Mouse (Mus musculus): ENCODE results near the gene Trmt10a.

DNA sequence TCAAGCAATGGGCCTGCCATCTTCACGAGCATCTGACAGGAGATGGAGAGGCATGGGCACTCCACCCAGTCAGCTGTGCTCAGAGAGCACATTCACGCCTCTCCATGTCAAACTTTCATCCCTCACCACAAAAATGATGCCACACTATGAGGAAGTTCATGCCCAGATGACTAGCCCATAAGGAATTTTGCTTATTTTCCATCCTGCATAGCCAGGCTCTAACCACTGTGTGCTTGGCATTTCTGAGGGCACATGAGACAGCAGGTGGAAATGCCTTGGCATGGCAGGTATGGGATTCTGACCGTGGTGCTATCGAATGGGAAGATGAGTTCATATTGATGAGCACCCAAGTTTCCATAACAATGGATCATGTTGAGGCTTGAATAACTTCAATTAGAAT, 39.6 kb upstream of the Trmt10a start:
- no peak for TF ChIP-seq CTCF (IDR thresholded peaks at IDR 0.05 in 2 of 3, conservative IDR thresholded peaks at IDR 0.05 in 1 of 3; ENCODE audit: control insufficient read depth in 1 of 3, insufficient read depth in 1 of 3, low read depth in 2 of 3, low read length in 3 of 3, poor library complexity in 1 of 3, severe bottlenecking in 1 of 3)
- no peak for TF ChIP-seq MYC (IDR thresholded peaks at IDR 0.05; ENCODE audit: low read depth, low read length)
- no peak for TF ChIP-seq MAX (IDR thresholded peaks at IDR 0.05; ENCODE audit: low read length)
- no peak for TF ChIP-seq KAT2A (conservative IDR thresholded peaks at IDR 0.05; ENCODE audit: low read depth, low read length)
- TF ChIP-seq POLR2A (IDR thresholded peaks at IDR 0.05; ENCODE audit: control insufficient read depth in 1 of 2, insufficient read depth in 1 of 2, low read depth in 1 of 2, low read length in 2 of 2, poor library complexity in 1 of 2) = no peak
- no peak for TF ChIP-seq TCF12 (IDR thresholded peaks at IDR 0.05; ENCODE audit: low read depth, low read length)
- no peak for TF ChIP-seq ETS1 (IDR thresholded peaks at IDR 0.05; ENCODE audit: low read depth, low read length)
- TF ChIP-seq UBTF (IDR thresholded peaks at IDR 0.05; ENCODE audit: borderline replicate concordance, insufficient read depth, low read depth, low read length) = no peak
- TF ChIP-seq NELFE (IDR thresholded peaks at IDR 0.05; ENCODE audit: low read depth, low read length) = no peak
- TF ChIP-seq EP300 (IDR thresholded peaks at IDR 0.05; ENCODE audit: low read depth in 1 of 2, low read length in 2 of 2) = no peak
- TF ChIP-seq ZNF384 (IDR thresholded peaks at IDR 0.05; ENCODE audit: low read depth, low read length) = no peak
- no peak for TF ChIP-seq USF1 (IDR thresholded peaks at IDR 0.05; ENCODE audit: low read depth, low read length)
- no peak for TF ChIP-seq CHD2 (IDR thresholded peaks at IDR 0.05; ENCODE audit: low read length)

Measured in MEL (cell line).